Mouse (Mus musculus) erythroblast, adult 5-6 weeks (primary cell): ENCODE data around the gene Stfa3. TPM values are rescaled to one million over a fixed set of nuclear protein-coding genes. Genes with fewer than 3 reads are reported as not detected.

Experiments
- total RNA-seq, 2 experiments: library from RNA; stranded (forward) in 1 of 2; stranded (reverse) in 1 of 2; fragments of 150-400 nt in 1 of 2; fragments of 200-764, 138-1000 nt in 1 of 2; gene quantifications; 2 replicates each; pipeline versions ENCODE4 v1.2.3 to v1.2.4; 2015 to 2017; ENCODE audit warnings: low replicate concordance in 2 of 2

Stfa3 gene
- total RNA-seq, 2 experiments from 2014 or later: 9.5 TPM; not detected in 1

Other genes with a start within 250 kb of the Stfa3 start
- gene Gm5416, start 245.0 kb downstream of the Stfa3 start, total RNA-seq (2015; ENCODE audit: low replicate concordance): not detected in 2 replicates
- not detected in 2 replicates for gene Gm5416, start 245.0 kb downstream of the Stfa3 start, total RNA-seq (2017; ENCODE audit: low replicate concordance)
- gene 2010005H15Rik, start 233.9 kb downstream of the Stfa3 start, total RNA-seq (2015; ENCODE audit: low replicate concordance): not detected in 2 replicates
- gene 2010005H15Rik, start 233.9 kb downstream of the Stfa3 start, total RNA-seq (2017; ENCODE audit: low replicate concordance): not detected in 2 replicates
- 1.5 and 6.5 TPM in 2 replicates for gene Stfa1, start 178.4 kb downstream of the Stfa3 start, total RNA-seq (2015; ENCODE audit: low replicate concordance)
- 2.7 TPM in 1 of 2 replicates, not detected in the other for gene Stfa1, start 178.4 kb downstream of the Stfa3 start, total RNA-seq (2017; ENCODE audit: low replicate concordance)
- gene BC117090, start 121.1 kb downstream of the Stfa3 start, total RNA-seq (2015; ENCODE audit: low replicate concordance): not detected in 2 replicates
- gene BC117090, start 121.1 kb downstream of the Stfa3 start, total RNA-seq (2017; ENCODE audit: low replicate concordance): not detected in 2 replicates
- 4.2 TPM in 1 of 2 replicates, not detected in the other for gene BC100530, start 87.6 kb downstream of the Stfa3 start, total RNA-seq (2015; ENCODE audit: low replicate concordance)
- gene BC100530, start 87.6 kb downstream of the Stfa3 start, total RNA-seq (2017; ENCODE audit: low replicate concordance): 8.6 TPM in 1 of 2 replicates, not detected in the other
- not detected in 2 replicates for gene Stfa2, start 46.9 kb downstream of the Stfa3 start, total RNA-seq (2015; ENCODE audit: low replicate concordance)
- gene Stfa2, start 46.9 kb downstream of the Stfa3 start, total RNA-seq (2017; ENCODE audit: low replicate concordance): not detected in 2 replicates
- gene Casr, start 106.7 kb upstream of the Stfa3 start, total RNA-seq (2015; ENCODE audit: low replicate concordance): not detected in 2 replicates
- 0.14 TPM in 1 of 2 replicates, not detected in the other for gene Casr, start 106.7 kb upstream of the Stfa3 start, total RNA-seq (2017; ENCODE audit: low replicate concordance)
- 6.7 and 10.2 TPM in 2 replicates for gene Cd86, start 210.7 kb upstream of the Stfa3 start, total RNA-seq (2015; ENCODE audit: low replicate concordance)
- gene Cd86, start 210.7 kb upstream of the Stfa3 start, total RNA-seq (2017; ENCODE audit: low replicate concordance): 6.6 and 12.8 TPM in 2 replicates
- gene Ildr1, start 238.6 kb upstream of the Stfa3 start, total RNA-seq (2015; ENCODE audit: low replicate concordance): not detected in 2 replicates
- gene Ildr1, start 238.6 kb upstream of the Stfa3 start, total RNA-seq (2017; ENCODE audit: low replicate concordance): not detected in 2 replicates